Mouse (Mus musculus): ENCODE results near the gene Elf1. TPM values are rescaled to one million over a fixed set of nuclear protein-coding genes. Genes with fewer than 3 reads are reported as not detected.

Gene Elf1
- total RNA-seq, 2 experiments from 2014 or later: 5.4 to 6.1 TPM

- DNase-seq: no peak
- intact Hi-C loops (cut with DNase I): no loop called here
Observed at GRCm38 (mm10) chr14:79486993-79487731, 6.2 kb downstream of the Elf1 start.

DNA sequence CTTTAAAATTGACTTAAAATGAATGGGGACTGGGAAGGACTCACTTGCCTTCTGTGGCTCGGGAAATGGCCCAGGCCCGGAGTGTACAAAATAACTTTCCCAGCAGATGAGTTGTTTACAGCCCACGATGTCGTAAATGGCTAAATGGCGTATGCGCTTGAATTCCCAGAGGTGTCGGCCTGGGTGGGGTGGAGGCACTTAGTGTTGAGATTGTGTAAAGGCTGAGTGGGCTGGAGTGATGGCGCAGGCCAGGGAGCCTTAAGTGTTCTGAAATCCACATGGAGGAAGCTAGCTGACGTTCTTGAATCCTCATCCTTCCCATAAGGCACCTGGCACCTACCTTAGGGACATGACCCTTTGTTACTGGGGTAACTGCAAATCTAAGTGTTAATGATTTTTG is 7.5 kb downstream of the Elf1 start:
- intact Hi-C loops (cut with DNase I): no loop called here
- DNase-seq: no peak

GRCm38 (mm10) chr14:79489150-79489549 is 8.2 kb downstream of the Elf1 start:
- DNase-seq: no peak
- intact Hi-C loops (cut with DNase I): no loop called here

GRCm38 (mm10) chr14:79490246-79490645 is 9.3 kb downstream of the Elf1 start:
- intact Hi-C loops (cut with DNase I): no loop called here
- DNase-seq: no peak

DNA sequence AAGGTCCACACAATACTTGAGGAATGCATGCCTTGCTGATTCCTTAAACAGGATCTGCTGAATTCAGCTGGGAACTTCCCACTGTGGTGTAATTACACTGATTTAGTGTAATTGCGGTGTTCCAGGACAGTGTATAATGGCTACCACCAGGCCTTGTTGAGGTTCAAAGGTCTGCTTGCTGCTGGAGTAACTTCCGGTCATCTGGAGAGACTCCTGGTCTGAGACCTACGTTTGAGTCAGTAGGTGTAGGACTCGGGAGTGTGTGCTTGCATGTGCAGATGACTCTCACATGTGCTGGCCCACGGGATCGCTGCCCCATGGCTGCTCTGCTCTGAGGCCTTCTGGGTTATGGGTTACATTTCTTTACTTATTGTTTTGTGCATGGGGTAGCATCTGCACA is 13.4 kb downstream of the Elf1 start:
- intact Hi-C loops (cut with DNase I): no loop called here

DNA sequence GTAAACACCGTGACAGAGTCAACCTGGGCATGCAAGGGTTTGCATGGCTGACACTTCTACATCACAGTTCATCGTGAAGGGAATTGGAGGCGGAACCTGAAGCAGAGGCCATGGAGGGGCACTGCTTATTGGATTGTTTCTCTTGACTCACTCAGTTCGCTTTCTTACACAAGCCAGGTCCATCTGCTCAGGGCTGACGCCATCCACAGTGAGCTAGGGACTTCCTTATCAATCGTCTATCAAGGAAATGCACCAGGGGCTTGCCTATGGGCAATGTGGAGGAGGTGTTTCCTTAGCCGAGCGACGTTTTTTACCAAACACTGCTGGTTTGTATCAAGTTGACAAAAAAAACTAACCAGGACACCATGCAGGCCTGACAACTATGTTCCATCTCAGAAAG is 18.3 kb downstream of the Elf1 start:
- intact Hi-C loops (cut with DNase I): no loop called here
- no peak for DNase-seq

More for the DNA sequence above, 13.4 kb downstream of the Elf1 start:
- no peak for DNase-seq

GRCm38 (mm10) chr14:79500756-79501155 is 19.8 kb downstream of the Elf1 start:
- intact Hi-C loops (cut with DNase I): no loop called here
- DNase-seq: no peak

GRCm38 (mm10) chr14:79503371-79504075 is 22.5 kb downstream of the Elf1 start:
- intact Hi-C loops (cut with DNase I): no loop called here
- peak; percentile 43 for DNase-seq

- intact Hi-C loops (cut with DNase I): no loop called here
Observed at GRCm38 (mm10) chr14:79504246-79505006, 23.4 kb downstream of the Elf1 start.

GRCm38 (mm10) chr14:79506207-79506606 is 25.2 kb downstream of the Elf1 start:
- intact Hi-C loops (cut with DNase I): no loop called here
- no peak for DNase-seq

More at GRCm38 (mm10) chr14:79504246-79505006, 23.4 kb downstream of the Elf1 start:
- no peak for DNase-seq

GRCm38 (mm10) chr14:79507846-79508245 is 26.9 kb downstream of the Elf1 start:
- intact Hi-C loops (cut with DNase I): no loop called here

GRCm38 (mm10) chr14:79508662-79509305 is 27.8 kb downstream of the Elf1 start:
- no peak for DNase-seq
- intact Hi-C loops (cut with DNase I): no loop called here

More at GRCm38 (mm10) chr14:79507846-79508245, 26.9 kb downstream of the Elf1 start:
- DNase-seq: no peak

DNA sequence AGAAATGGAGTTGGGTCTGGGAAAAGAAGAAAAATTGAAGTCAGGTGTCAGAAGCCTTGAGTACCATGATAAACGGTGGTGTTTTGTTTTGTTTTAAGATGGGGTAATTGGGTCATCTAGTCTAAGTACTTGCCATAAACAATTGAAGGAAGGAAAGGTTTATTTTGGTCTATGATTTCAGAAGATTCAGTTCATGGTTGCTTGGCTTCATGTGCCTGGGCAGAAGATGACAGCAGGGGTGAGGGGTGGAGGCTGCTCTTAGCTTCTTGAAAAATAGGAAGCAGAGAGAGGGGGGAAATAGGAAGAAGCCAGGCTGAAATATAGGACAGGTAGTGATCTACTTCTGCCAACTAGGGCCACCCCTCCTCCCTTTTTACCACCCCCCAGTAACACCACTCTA is 30.5 kb downstream of the Elf1 start:
- DNase-seq: no peak
- intact Hi-C loops (cut with DNase I): no loop called here

- intact Hi-C loops (cut with DNase I): no loop called here
- DNase-seq: no peak
Observed at GRCm38 (mm10) chr14:79513951-79514350, 33.0 kb downstream of the Elf1 start.

GRCm38 (mm10) chr14:79515100-79515499 is 34.1 kb downstream of the Elf1 start:
- intact Hi-C loops (cut with DNase I): no loop called here
- DNase-seq: no peak

GRCm38 (mm10) chr14:79515511-79516242 is 34.7 kb downstream of the Elf1 start:
- intact Hi-C loops (cut with DNase I): no loop called here
- no peak for DNase-seq

- intact Hi-C loops (cut with DNase I): no loop called here
Observed at GRCm38 (mm10) chr14:79516243-79516610, 35.2 kb downstream of the Elf1 start.

DNA sequence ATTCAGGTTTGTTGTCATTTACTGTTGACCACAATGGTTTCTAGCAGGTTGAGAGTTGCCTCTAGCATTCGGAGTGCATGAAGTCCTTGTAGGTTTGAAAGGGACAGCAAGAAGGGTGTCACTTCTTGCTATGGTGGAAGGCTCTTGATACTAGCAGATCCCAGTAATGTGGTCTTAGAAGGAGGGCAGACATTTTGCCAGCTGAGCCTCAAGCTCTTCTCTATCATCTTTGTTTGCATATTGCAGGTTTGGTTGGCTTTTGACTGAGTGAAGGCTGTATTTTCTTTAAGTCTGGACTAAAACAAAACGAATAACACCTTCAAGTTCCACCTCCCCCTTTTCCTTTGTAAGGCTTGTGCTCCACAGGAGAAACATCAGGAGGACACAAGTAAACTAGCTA is 35.8 kb downstream of the Elf1 start:
- DNase-seq: no peak
- intact Hi-C loops (cut with DNase I): no loop called here

More at GRCm38 (mm10) chr14:79516243-79516610, 35.2 kb downstream of the Elf1 start:
- no peak for DNase-seq

DNA sequence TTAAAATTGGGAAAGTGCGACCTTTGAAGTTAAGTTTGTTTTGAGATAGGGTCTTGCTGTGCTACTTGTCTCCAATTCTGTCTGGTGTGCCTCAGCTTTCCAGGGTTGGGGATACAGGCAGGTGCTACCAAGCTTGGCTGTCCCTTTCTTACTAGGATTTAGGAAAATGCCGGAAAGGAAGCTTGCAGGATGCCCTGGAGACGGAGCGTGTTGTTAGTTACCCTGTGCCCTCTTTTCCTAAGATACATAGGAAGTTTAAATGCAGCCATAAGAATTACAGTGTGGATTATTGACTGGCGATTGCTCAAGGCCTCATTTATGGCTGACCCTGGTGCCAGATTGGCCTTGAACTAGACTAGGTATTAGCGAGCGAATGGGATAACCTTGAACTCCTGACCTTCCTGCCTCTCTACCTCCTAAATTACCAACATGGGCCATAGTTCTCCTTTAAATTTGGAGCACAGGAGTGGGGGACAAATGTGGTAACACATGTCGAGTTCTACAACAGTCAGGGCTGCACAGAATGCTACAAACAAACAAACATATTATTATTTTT is 36.3 kb downstream of the Elf1 start:
- no peak for DNase-seq
- intact Hi-C loops (cut with DNase I): no loop called here

DNA sequence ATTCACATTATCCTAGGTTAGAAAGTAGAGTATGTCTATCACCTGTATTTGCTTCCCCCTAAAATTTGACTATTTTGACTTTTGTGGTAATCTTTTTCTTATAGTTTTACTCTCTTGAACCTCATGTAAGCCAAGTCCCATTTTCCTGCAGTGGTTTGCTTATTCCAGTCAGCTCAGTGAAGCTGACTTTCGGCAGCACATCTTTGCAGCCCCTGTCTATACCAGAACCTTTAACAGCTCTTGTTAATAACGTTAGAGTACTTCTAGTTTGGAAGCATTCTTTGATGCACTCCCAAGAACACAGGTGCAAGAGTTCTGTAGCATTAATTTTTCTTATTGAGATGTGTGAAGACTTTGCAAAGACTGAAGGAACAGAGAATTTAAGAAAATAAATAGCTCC is 37.1 kb downstream of the Elf1 start:
- intact Hi-C loops (cut with DNase I): no loop called here
- no peak for DNase-seq

Data from left cerebral cortex, postnatal 4 days (tissue).